Mouse (Mus musculus) kidney, embryonic 14.5 days (tissue): ENCODE data around the gene Yjefn3. TPM values are rescaled to one million over a fixed set of nuclear protein-coding genes. Genes with fewer than 3 reads are reported as not detected.

Experiments used
- ATAC-seq: fragments of 200-750 bp; cut with Nextera tagmentation; 2 replicates; pipeline ENCODE4 v1.8.0; 2017; ENCODE audit warnings: moderate number of reproducible peaks, mild to moderate bottlenecking, moderate TSS enrichment, moderate library complexity; ENCODE audit not compliant: low FRiP score, low TSS enrichment
- H3K27ac ChIP-seq: fragments of 300-500 bp; sonication (generic); 2 replicates; pipeline ENCODE4 v1.5.1; 2014; ENCODE audit warnings: low read depth, mild to moderate bottlenecking, low read length, moderate library complexity, mixed read lengths
- H3K27me3 ChIP-seq: fragments of 300-500 bp; sonication (generic); 2 replicates; pipeline ENCODE4 v1.6.1; 2014; ENCODE audit warnings: mild to moderate bottlenecking, low read length; ENCODE audit not compliant: control insufficient read depth, insufficient read depth
- H3K36me3 ChIP-seq: fragments of 300-500 bp; sonication (generic); 2 replicates; pipeline ENCODE4 v1.6.1; 2014; ENCODE audit warnings: low read length, mixed read lengths; ENCODE audit not compliant: control insufficient read depth, insufficient read depth
- H3K4me1 ChIP-seq: fragments of 300-500 bp; sonication (generic); 2 replicates; pipeline ENCODE4 v1.6.1; 2014; ENCODE audit warnings: low read length, mixed read lengths; ENCODE audit not compliant: control insufficient read depth, insufficient read depth
- H3K4me2 ChIP-seq: fragments of 300-500 bp; sonication (generic); replicated peaks from 2 replicates; pipeline ENCODE4 v1.6.1; 2014; ENCODE audit warnings: low read depth, mild to moderate bottlenecking, low read length
- H3K4me3 ChIP-seq: fragments of 300-500 bp; sonication (generic); 2 replicates; pipeline ENCODE4 v1.5.1; 2014; ENCODE audit warnings: mild to moderate bottlenecking, low read length
- H3K9ac ChIP-seq: fragments of 300-500 bp; sonication (generic); 2 replicates; pipeline ENCODE4 v1.6.1; 2014; ENCODE audit warnings: low read depth, mild to moderate bottlenecking, low read length, moderate library complexity
- H3K9me3 ChIP-seq: fragments of 300-500 bp; sonication (generic); 2 replicates; pipeline ENCODE4 v1.6.1; 2016; ENCODE audit warnings: low read length; ENCODE audit not compliant: control insufficient read depth
- WGBS: fragments of 180-500 bp; shearing (Covaris S2); extraction: QIAGEN DNeasy Blood & Tissue Kit; methylation state at CpG from one replicate; pipeline ENCODE4 v1.1.7; 2014; 5-methylcytosine and 5-hydroxymethylcytosine counted together
- polyA plus RNA-seq: library from polyadenylated mRNA; unstranded; fragments of >200 nt; fragmentation: Nextera tagmentation; extraction: Ambion mirVana; gene quantifications from 2 replicates; pipeline ENCODE4 v1.2.1, GENCODE M21; 2014

The Yjefn3 gene
- polyA plus RNA-seq, 1 experiment from 2014 or later = 1.7 TPM

DNA sequence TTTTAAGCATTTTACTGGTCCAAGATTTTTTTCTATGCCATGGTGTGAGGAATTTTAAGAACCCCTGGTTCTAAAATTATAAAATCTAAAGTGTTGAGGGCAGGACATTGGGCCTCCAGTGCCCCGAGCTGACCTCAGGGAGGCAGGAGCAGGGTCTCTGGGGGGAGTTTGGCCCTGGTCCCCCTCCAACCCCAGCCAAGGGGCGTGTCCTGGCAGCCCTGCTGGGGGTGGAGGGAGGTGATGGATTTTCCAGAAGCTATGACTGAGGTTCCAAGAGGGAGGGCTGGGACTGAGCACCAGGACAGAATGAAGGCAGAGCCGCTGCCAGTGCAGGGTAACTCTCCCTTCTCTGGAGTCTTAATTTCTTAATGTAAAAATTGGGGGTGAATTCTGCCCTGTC, 24.5 kb downstream of the Yjefn3 start:
- H3K27me3 ChIP-seq = peaks cover 48% of the 10 kb centered on the region
- no peaks in the 10 kb centered on the region for H3K9me3 ChIP-seq
- 0 out of 2 replicates have a peak, but pooled peaks cover 3% of the 10 kb centered on the region for H3K4me1 ChIP-seq
- ATAC-seq = no peak
- H3K27ac ChIP-seq = no peak overlapping the region
- no peak overlapping the region for H3K4me3 ChIP-seq
- no peak overlapping the region for H3K4me2 ChIP-seq
- H3K9ac ChIP-seq = no peak overlapping the region
- H3K36me3 ChIP-seq = no peaks in the 10 kb centered on the region
- WGBS = 67% methylated on average over 3 of the region's 3 CpGs

DNA sequence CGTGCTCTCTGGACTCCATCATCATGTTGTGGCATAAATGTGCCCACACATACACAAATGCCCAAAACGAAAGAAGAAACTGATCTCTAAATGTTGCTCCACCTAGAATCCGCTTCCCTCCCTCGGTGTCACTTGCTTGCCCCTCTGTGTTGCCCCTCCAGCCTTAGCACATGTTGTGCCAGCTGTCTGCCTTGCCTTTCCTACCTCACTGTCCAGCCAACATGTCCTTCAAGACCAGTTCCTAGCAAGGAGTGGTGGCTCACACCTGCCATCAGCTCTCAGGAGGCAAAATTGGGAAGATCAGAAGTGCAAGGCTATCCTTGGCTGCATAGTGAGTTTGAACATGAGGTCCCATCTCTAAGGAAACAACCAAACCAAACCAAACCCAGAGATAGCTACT, 25.1 kb downstream of the Yjefn3 start:
- H3K4me1 ChIP-seq = 0 out of 2 replicates have a peak, but pooled peaks cover 3% of the 10 kb centered on the region
- H3K27me3 ChIP-seq = peaks cover 42% of the 10 kb centered on the region
- H3K27ac ChIP-seq = no peak overlapping the region
- H3K36me3 ChIP-seq = no peaks in the 10 kb centered on the region
- no peak overlapping the region for H3K9ac ChIP-seq
- H3K4me2 ChIP-seq = no peak overlapping the region
- no peaks in the 10 kb centered on the region for H3K9me3 ChIP-seq
- no peak overlapping the region for H3K4me3 ChIP-seq
- WGBS = 88% methylated on average over 4 of the region's 4 CpGs
- no peak for ATAC-seq

DNA sequence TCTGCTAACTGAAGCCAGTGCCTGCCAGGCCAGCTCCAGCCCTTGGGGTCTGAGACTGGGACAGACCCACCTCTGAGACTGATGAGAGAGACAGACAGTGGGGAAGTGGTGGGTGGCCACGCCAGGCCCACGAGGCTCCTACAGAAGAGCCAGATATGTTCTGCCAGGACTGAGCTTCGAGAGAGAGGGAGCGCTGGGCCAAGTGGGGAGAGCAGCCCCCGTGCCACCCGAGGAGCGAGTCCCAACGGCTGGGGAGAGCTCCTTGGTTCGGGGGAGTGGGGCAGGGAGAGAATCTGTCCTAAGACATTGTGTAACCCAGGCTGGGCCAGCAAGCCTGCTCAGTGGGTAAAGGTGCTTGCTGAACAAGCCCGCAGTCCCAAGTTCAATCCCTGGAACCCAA, 25.5 kb downstream of the Yjefn3 start:
- ATAC-seq = no peak
- H3K27me3 ChIP-seq = peaks cover 38% of the 10 kb centered on the region
- no peak overlapping the region for H3K27ac ChIP-seq

DNA sequence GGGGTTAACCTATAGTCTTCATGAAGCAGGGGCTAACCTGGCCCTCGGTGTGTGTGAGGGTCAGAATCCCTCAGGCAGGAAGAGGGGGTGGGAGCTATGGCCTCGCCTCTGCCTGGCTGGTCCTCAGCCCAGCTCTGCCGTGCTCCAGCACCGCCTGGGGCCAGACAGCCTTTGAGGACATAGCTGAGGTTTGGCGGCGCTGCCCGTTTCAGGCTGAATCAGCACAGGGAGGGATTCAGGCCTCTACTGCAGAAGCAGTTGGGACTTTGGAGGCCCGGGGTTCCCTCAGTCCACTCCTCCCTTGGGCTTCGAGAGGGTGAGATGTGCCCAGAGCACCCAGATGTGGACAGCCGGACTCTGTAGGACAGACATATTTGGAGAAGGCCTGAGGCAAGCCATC, 26.4 kb downstream of the Yjefn3 start:
- Histone ChIP-seq H3K4me3 (no peak overlapping the region), H3K4me1 (no peaks in the 10 kb centered on the region), H3K27ac (no peak overlapping the region), H3K4me2 (no peak overlapping the region), H3K36me3 (no peaks in the 10 kb centered on the region), H3K9me3 (no peaks in the 10 kb centered on the region), H3K9ac (no peak overlapping the region), H3K27me3 (peaks cover 29% of the 10 kb centered on the region)
- WGBS = 41% methylated on average over 10 of the region's 10 CpGs
- ATAC-seq = no peak

More for the DNA sequence above, 25.5 kb downstream of the Yjefn3 start:
- Histone ChIP-seq H3K4me2 (no peak overlapping the region), H3K4me1 (0 out of 2 replicates have a peak, but pooled peaks cover 2% of the 10 kb centered on the region), H3K36me3 (no peaks in the 10 kb centered on the region), H3K9ac (no peak overlapping the region), H3K9me3 (no peaks in the 10 kb centered on the region), H3K4me3 (no peak overlapping the region)
- 78% methylated on average over 10 of the region's 10 CpGs for WGBS

DNA sequence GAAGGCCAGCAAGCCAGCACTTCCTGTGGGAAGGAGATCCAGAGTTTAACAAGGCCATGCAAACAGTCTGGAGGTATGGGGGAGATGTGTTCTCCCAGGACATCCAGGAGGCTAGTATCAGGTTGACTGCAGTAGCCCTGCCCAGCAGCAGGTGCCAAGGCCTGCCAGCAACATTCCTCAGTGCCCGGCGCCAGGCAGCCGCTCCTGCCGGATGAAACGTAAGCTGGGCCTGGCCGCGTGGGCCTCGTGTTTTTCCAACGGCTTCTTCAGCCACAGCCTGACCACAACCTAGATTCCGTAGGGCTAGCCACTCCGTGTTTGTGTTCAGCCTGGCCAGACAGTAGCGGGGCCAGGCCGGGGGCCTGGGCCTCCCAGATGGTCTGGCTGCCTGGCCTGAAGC, 27.9 kb downstream of the Yjefn3 start:
- H3K9ac ChIP-seq = no peak overlapping the region
- H3K27me3 ChIP-seq = peaks cover 15% of the 10 kb centered on the region
- 80% methylated on average over 13 of the region's 13 CpGs for WGBS
- no peak overlapping the region for H3K27ac ChIP-seq
- ATAC-seq = no peak
- no peaks in the 10 kb centered on the region for H3K4me1 ChIP-seq
- H3K4me3 ChIP-seq = no peak overlapping the region
- no peak overlapping the region for H3K4me2 ChIP-seq
- H3K9me3 ChIP-seq = no peaks in the 10 kb centered on the region
- H3K36me3 ChIP-seq = no peaks in the 10 kb centered on the region

DNA sequence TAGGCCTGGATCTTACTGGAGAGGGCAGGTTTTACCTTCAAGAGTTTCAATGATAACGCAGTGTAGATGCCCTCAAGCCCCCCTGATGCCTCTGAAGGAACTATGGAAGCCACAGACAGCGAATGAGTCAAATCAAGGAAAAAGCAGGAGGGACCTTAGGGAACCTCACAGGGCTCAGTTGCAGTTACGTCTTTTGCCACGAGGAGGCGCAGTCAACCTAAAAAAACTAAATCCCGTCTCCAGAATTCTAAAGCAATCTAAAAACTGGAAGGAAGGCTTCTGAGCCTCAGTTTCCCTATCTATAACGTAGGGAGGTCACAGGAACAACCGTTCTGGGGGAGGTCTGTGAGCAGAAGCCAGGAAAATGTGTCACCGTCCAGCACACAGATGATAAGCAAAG, 28.4 kb downstream of the Yjefn3 start:
- Histone ChIP-seq H3K36me3 (no peaks in the 10 kb centered on the region), H3K27me3 (peaks cover 10% of the 10 kb centered on the region), H3K4me3 (no peak overlapping the region), H3K4me2 (no peak overlapping the region), H3K9me3 (no peaks in the 10 kb centered on the region), H3K4me1 (no peaks in the 10 kb centered on the region), H3K27ac (no peak overlapping the region), H3K9ac (no peak overlapping the region)
- no peak for ATAC-seq
- 11% methylated on average over 9 of the region's 9 CpGs for WGBS

DNA sequence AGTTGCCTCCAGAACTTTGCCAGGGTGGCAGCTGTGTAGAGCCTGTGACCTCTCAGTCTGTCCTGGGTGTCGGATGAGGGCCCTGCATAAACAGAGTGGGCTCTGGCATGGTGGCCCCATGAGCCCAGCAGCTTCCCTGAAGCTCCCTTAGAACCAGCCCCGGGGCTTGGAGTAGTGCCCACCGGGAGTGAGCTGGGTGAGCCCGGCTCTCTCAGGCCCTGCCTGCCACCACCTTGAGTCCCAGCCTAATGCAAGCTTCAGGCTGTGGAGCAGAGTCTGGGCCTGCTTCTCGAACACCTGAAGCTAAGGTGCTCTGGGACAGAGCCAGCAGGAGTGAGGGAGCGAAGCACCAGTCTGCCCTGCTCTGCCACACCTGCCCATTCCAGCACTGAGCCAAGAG, 31.6 kb downstream of the Yjefn3 start:
- Histone ChIP-seq H3K4me2 (no peak overlapping the region), H3K27ac (no peak overlapping the region), H3K9me3 (no peaks in the 10 kb centered on the region), H3K4me3 (no peak overlapping the region), H3K36me3 (no peaks in the 10 kb centered on the region), H3K4me1 (no peaks in the 10 kb centered on the region), H3K9ac (no peak overlapping the region), H3K27me3 (no peaks in the 10 kb centered on the region)
- 83% methylated on average over 6 of the region's 6 CpGs for WGBS
- no peak for ATAC-seq

DNA sequence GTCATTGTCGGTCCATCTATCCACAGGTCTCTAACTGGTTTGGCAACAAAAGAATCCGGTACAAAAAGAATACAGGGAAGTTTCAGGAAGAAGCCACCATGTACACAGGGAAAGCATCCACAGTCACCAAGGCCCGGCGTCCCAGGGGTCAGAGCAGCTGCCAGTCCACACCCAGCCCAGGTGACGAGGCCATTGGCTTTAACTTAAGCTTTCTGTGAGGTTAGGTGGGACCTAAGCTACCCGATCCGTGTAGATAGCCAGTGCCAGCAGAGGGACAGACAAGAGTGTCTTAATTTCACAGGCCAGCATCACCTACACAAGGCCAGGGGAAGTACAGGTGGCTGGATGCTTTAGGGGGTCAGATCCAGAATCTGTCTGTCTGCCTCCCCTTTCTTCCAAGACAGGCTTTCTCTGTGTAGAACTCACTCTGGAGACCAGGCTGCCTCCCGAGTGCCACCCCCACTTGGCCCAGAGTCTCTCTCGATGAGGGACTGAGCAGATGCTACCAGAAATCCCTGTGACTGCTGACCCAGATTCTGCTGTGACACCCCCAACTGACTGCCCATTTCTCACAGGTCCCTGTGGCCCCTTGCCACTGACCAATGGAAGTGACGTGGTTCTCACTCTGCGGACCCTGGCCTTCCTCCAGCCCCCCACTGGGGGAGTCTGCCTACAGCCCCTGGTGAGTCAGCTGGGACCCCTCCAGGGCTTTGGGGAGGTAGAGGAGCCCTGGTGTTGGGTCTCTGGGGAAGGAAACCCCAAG, 32.3 kb downstream of the Yjefn3 start:
- Histone ChIP-seq H3K4me1 (no peaks in the 10 kb centered on the region), H3K27me3 (no peaks in the 10 kb centered on the region), H3K36me3 (no peaks in the 10 kb centered on the region), H3K4me2 (no peak overlapping the region), H3K9me3 (no peaks in the 10 kb centered on the region), H3K9ac (no peak overlapping the region), H3K27ac (no peak overlapping the region), H3K4me3 (no peak overlapping the region)
- 83% methylated on average over 11 of the region's 11 CpGs for WGBS
- no peak for ATAC-seq

DNA sequence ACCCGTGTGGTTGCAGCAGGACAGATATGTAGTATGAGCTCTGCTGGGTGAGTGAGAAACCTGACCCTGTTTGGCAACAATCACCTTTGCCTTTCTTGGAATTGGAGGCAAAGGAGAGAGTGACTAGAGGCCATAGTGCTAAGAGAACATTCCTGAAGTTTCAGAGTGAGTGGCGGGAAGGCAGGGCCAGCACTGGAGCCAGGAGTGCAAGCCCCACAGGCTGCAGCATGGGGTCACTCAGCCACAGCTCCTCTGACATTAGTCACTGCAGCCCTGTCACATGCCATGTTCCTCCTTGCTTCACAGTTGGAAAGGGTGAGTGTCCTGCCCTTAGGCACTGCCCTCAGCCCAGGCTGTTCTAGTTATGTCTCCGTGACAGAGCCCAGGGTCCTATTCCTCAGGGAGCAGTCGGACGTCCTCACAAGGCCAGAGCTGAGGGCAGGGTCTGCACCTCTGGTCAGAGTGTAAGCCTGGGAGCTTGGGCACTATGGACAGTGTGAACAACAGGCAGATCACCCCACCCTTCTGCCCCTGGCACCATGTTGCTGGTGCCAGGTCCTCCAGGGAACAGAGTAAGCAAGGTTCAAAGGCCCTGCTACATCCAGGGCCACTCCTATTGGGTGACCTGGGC, 34.7 kb downstream of the Yjefn3 start:
- Histone ChIP-seq H3K4me1 (no peaks in the 10 kb centered on the region), H3K27ac (no peak overlapping the region), H3K9me3 (no peaks in the 10 kb centered on the region), H3K9ac (no peak overlapping the region), H3K4me3 (no peak overlapping the region), H3K4me2 (no peak overlapping the region), H3K27me3 (no peaks in the 10 kb centered on the region), H3K36me3 (no peaks in the 10 kb centered on the region)
- no peak for ATAC-seq
- WGBS = 72% methylated on average over 5 of the region's 5 CpGs
